Mouse (Mus musculus): Measurements from ENCODE around the gene Pbrm1.

The Pbrm1 gene

DNA sequence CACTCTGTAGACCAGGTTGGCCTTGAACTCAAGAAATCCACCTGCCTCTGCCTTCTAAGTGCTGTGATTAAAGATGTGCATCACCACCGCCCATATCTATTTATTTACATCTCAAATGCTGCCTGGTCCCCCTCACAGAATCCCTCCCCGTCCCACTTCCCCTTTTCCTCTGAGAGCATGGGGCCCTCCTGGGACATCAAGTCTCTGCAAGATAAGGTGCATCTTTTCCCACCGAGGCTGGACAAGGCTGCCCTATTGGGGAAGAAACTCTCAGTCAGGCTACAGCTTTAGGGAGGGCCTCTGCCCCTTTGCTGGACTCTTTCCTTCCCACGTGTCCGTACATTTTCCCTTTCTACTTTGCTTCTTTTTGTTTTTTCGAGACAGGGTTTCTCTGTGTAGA is 150.6 kb downstream of the Pbrm1 start:
- DNase-seq = no peak

DNA sequence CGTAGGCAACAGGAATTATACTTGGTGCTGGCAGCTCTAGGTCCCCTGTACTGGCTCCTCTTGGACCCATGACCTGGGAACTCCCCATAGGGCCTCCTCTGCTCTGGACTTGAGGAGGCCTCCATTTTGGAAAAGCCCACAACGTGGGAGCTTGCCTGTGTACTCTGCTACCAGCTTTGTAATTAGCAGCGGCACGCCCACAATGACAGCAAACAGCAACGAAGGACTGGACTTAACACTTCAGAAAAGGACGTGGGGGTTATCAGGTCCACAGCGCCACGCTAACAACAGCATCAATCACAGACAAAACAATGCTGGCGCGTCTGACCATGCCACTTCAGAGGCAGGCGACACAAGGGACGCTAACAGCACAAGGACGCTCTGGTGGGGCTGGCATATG is 152.0 kb downstream of the Pbrm1 start:
- DNase-seq = no peak
